Mouse (Mus musculus) liver, embryonic 16.5 days (tissue): ENCODE data around the gene Gm11992. TPM values are rescaled to one million over a fixed set of nuclear protein-coding genes. Genes with fewer than 3 reads are reported as not detected.

Experiments
- ATAC-seq: fragments of 200-750 bp; cut with Nextera tagmentation; 2 replicates; pipeline ENCODE4 v1.8.0; 2017; ENCODE audit warnings: low read depth, mild to moderate bottlenecking, moderate number of reproducible peaks, moderate library complexity
- H3K27ac ChIP-seq: fragments of 300-500 bp; sonication (generic); 2 replicates; pipeline ENCODE4 v1.5.1; 2014; ENCODE audit warnings: mild to moderate bottlenecking, low read length
- H3K27me3 ChIP-seq: fragments of 300-500 bp; sonication (generic); 2 replicates; pipeline ENCODE4 v1.6.1; 2014; ENCODE audit warnings: low read depth, low read length, mixed read lengths; ENCODE audit not compliant: control insufficient read depth, insufficient read depth
- H3K36me3 ChIP-seq: fragments of 300-500 bp; sonication (generic); 2 replicates; pipeline ENCODE4 v1.6.1; 2014; ENCODE audit warnings: mild to moderate bottlenecking; ENCODE audit not compliant: control insufficient read depth, insufficient read depth
- H3K4me1 ChIP-seq: fragments of 300-500 bp; sonication (generic); 2 replicates; pipeline ENCODE4 v1.6.1; 2014; ENCODE audit warnings: low read depth, low read length, mixed read lengths; ENCODE audit not compliant: control insufficient read depth
- H3K4me2 ChIP-seq: fragments of 300-500 bp; sonication (generic); 2 replicates; pipeline ENCODE4 v1.6.1; 2014; ENCODE audit warnings: low read depth, low read length, mixed read lengths
- H3K4me3 ChIP-seq: fragments of 300-500 bp; sonication (generic); 2 replicates; pipeline ENCODE4 v1.5.1; 2014; ENCODE audit warnings: low read depth, mild to moderate bottlenecking, low read length
- H3K9ac ChIP-seq: fragments of 300-500 bp; sonication (generic); 2 replicates; pipeline ENCODE4 v1.6.1; 2014; ENCODE audit warnings: low read depth, low read length
- H3K9me3 ChIP-seq: fragments of 300-500 bp; sonication (generic); replicated peaks from 2 replicates; pipeline ENCODE4 v1.6.1; 2016; ENCODE audit warnings: low read length; ENCODE audit not compliant: control insufficient read depth
- WGBS: fragments of 180-500 bp; shearing (Covaris S2); extraction: QIAGEN DNeasy Blood & Tissue Kit; methylation state at CpG from one replicate; pipeline ENCODE4 v1.1.7; 2014; ENCODE audit not compliant: insufficient replicate concordance; 5-methylcytosine and 5-hydroxymethylcytosine counted together
- polyA plus RNA-seq: library from polyadenylated mRNA; unstranded; fragments of >200 nt; fragmentation: Nextera tagmentation; extraction: Ambion mirVana; gene quantifications from 2 replicates; pipeline ENCODE4 v1.2.1, GENCODE M21; 2015

The Gm11992 gene
- polyA plus RNA-seq, 1 experiment from 2014 or later, result 0.06 TPM

DNA sequence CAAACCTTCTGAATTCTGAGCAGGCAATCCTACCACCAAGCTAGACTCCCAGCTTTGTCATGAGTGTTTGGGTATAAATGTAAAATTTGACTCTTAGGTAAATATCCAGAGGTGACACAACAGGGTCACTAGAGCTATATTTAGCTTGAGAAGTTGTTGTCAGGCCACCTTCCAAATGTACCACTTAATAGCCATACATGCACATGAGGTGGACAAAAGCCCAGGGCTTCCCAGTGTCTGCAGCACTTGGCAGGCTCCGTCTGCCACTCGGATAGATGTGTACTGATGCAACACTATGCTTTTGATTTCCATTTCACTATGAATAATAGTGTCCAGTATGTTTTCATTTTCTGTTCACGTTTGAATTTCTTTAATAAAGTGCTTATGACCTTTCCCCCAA lies 23.2 kb upstream of the Gm11992 start:
- no peaks in the 10 kb centered on the region for H3K9me3 ChIP-seq
- no peaks in the 10 kb centered on the region for H3K36me3 ChIP-seq
- 64% methylated on average over 3 of the region's 3 CpGs for WGBS
- ATAC-seq, result no peak
- H3K27ac ChIP-seq, result no peak overlapping the region
- no peak overlapping the region for H3K9ac ChIP-seq
- H3K27me3 ChIP-seq, result no peaks in the 10 kb centered on the region
- no peaks in the 10 kb centered on the region for H3K4me1 ChIP-seq
- no peak overlapping the region for H3K4me2 ChIP-seq
- H3K4me3 ChIP-seq, result no peak overlapping the region

DNA sequence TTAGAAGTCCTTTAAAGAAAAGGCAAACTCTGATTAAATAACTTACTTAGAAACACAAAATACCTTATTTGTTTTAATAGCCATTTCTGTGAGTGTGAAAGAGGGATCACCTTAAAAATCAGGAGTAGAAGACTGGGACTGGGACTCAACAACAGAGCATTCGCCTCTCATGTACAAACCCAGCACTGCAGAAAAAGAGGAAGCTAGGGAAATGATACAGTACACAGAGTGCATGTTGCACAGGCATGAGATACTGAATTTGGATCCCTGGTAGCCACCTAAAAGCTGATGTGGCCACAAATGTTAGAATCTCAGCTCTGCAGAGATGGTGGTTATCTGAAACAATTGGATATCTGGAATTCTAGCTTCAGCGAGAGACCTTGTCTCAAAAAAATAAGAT lies 16.9 kb upstream of the Gm11992 start:
- Histone ChIP-seq H3K4me3 (no peak overlapping the region), H3K4me1 (no peaks in the 10 kb centered on the region), H3K4me2 (no peak overlapping the region), H3K27ac (no peak overlapping the region), H3K9ac (no peak overlapping the region), H3K36me3 (no peaks in the 10 kb centered on the region), H3K27me3 (no peaks in the 10 kb centered on the region), H3K9me3 (no peaks in the 10 kb centered on the region)
- ATAC-seq, result no peak
- WGBS, result 41% methylated on average over 2 of the region's 2 CpGs

- H3K9me3 ChIP-seq, result no peaks in the 10 kb centered on the region
- no peaks in the 10 kb centered on the region; the same call in 1 of the 2 replicates for H3K27me3 ChIP-seq
- H3K9ac ChIP-seq, result no peak overlapping the region
- no peaks in the 10 kb centered on the region; the same call in 1 of the 2 replicates for H3K4me1 ChIP-seq
- H3K4me3 ChIP-seq, result no peak overlapping the region
- no peaks in the 10 kb centered on the region for H3K36me3 ChIP-seq
- 69% methylated on average over 2 of the region's 2 CpGs for WGBS
- no peak overlapping the region for H3K27ac ChIP-seq
- H3K4me2 ChIP-seq, result no peak overlapping the region
- ATAC-seq, result no peak
Measured at GRCm38 (mm10) chr11:9046546-9046945, 1.8 kb upstream of the Gm11992 start.

DNA sequence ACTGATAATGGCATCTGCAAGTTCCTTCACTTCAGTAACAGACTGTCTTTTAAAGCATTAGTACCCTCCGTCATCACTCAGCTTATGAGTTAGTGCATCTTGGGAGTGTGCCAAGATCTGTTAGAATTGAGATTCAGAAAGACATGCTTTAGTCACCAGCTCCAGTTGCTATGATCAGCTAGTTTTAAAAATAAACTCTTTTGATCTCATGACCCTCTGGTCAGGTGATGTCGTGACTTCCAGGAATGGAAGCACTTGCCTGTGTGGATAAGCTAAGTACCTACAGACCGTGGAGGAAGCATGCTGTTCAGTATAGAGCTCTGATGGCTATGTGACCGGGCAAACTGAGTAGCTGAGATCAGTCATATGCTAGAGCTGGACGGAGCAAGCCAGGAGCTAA lies 1.4 kb upstream of the Gm11992 start:
- no peaks in the 10 kb centered on the region for H3K36me3 ChIP-seq
- H3K9ac ChIP-seq, result no peak overlapping the region
- H3K27me3 ChIP-seq, result no peaks in the 10 kb centered on the region; the same call in 1 of the 2 replicates
- H3K4me1 ChIP-seq, result no peaks in the 10 kb centered on the region; the same call in 1 of the 2 replicates
- 59% methylated on average over 5 of the region's 5 CpGs for WGBS
- no peaks in the 10 kb centered on the region for H3K9me3 ChIP-seq
- no peak overlapping the region for H3K27ac ChIP-seq
- no peak for ATAC-seq
- no peak overlapping the region for H3K4me3 ChIP-seq
- no peak overlapping the region for H3K4me2 ChIP-seq

GRCm38 (mm10) chr11:9048703-9049060 lies 288 bp downstream of the Gm11992 start, which contains the start of gene Sun3:
Gene Sun3 (minus strand): TSS chr11:9048991.
- Histone ChIP-seq H3K4me2 (peak within 1 kb of the TSS; percentile 76), H3K4me1 (no peaks in the 10 kb centered on the region; the same call in 1 of the 2 replicates), H3K9me3 (no peaks in the 10 kb centered on the region), H3K9ac (no peak within 1 kb of the TSS), H3K4me3 (peak within 1 kb of the TSS; percentile 55), H3K27me3 (no peaks in the 10 kb centered on the region; the same call in 1 of the 2 replicates), H3K36me3 (no peaks in the 10 kb centered on the region), H3K27ac (no peak within 1 kb of the TSS)
- peak; percentile 27 for ATAC-seq
- 2% methylated on average over 18 of the region's 18 CpGs for WGBS

DNA sequence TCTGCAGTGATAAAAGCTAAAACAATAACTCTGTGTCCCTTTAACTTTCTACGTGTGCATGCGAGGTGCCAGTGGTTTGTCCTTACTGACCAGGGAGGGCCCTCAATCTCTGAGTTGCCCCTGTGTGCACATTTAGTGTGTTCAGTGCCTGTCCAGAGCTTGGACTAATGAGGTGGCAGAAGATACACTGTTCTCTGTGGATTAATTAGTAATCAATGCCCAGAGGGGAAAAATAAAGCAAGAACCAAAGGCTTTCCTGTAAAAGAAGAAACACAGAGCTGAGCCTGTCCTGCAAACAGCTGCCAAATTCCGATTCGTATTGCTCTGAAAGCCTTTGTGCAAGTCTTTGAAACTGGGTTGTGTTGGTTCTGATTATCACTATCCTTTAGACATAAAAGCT lies 1.8 kb downstream of the Gm11992 start:
- Histone ChIP-seq H3K27me3 (no peaks in the 10 kb centered on the region; the same call in 1 of the 2 replicates), H3K4me3 (no peak overlapping the region), H3K9me3 (no peaks in the 10 kb centered on the region), H3K27ac (no peak overlapping the region), H3K36me3 (no peaks in the 10 kb centered on the region), H3K9ac (no peak overlapping the region), H3K4me2 (no peak overlapping the region), H3K4me1 (no peaks in the 10 kb centered on the region; the same call in 1 of the 2 replicates)
- 62% methylated on average over 4 of the region's 4 CpGs for WGBS
- no peak for ATAC-seq

DNA sequence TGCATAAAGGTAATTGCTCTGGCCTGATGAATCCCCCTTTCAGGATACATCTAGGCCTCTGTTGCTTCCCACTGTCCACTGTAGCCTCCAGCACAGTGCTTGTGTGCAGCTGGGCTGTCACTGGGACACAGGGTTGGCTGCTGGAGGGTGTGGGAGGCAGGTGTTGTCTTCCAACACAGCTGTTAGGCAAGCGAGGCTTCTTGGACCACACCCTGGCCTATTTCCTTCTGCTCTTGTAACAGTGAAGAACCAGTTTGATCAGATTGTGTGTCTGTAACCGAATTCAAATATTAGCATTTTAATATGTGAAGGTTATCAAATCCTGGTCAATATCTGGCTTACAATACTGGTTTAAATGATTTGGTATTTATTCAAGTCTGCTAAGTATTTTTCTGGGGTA lies 3.5 kb downstream of the Gm11992 start:
- no peak overlapping the region for H3K9ac ChIP-seq
- H3K36me3 ChIP-seq, result no peaks in the 10 kb centered on the region
- H3K9me3 ChIP-seq, result no peaks in the 10 kb centered on the region
- WGBS, result 37% methylated on average over 2 of the region's 2 CpGs
- no peak overlapping the region for H3K4me3 ChIP-seq
- no peak overlapping the region for H3K4me2 ChIP-seq
- no peak overlapping the region for H3K27ac ChIP-seq
- H3K4me1 ChIP-seq, result no peaks in the 10 kb centered on the region; the same call in 1 of the 2 replicates
- H3K27me3 ChIP-seq, result no peaks in the 10 kb centered on the region; the same call in 1 of the 2 replicates
- ATAC-seq, result no peak

GRCm38 (mm10) chr11:9056937-9057336 lies 8.5 kb downstream of the Gm11992 start:
- no peak overlapping the region for H3K9ac ChIP-seq
- no peaks in the 10 kb centered on the region for H3K36me3 ChIP-seq
- H3K9me3 ChIP-seq, result no peaks in the 10 kb centered on the region
- 47% methylated on average over 2 of the region's 2 CpGs for WGBS
- H3K4me1 ChIP-seq, result no peaks in the 10 kb centered on the region
- H3K4me3 ChIP-seq, result no peak overlapping the region
- no peak overlapping the region for H3K27ac ChIP-seq
- no peaks in the 10 kb centered on the region for H3K27me3 ChIP-seq
- no peak overlapping the region for H3K4me2 ChIP-seq
- ATAC-seq, result no peak

DNA sequence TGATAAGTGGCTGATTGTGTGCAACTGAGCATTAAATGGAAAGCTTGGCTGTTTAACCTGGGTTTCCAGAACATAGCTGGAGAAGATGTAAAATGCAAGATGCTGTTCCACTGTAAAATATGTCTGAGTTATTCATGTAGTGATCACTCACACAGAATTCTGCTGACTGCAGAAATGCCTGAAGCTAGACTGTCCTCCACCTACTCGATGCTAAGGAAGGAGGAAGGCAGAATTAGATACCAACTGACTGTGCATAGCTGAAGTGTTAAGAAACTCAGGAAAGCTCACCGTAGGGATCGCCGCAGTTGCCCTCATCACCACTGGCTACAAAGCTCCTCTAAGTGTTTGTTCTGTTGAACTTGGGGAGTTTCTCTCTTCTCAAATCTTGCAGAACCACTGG lies 9.3 kb downstream of the Gm11992 start:
- Histone ChIP-seq H3K36me3 (no peaks in the 10 kb centered on the region), H3K4me3 (no peak overlapping the region), H3K9me3 (no peaks in the 10 kb centered on the region), H3K27me3 (no peaks in the 10 kb centered on the region), H3K4me2 (no peak overlapping the region), H3K4me1 (no peaks in the 10 kb centered on the region), H3K9ac (no peak overlapping the region), H3K27ac (no peak overlapping the region)
- no peak for ATAC-seq
- 72% methylated on average over 4 of the region's 4 CpGs for WGBS
